Mouse (Mus musculus): ENCODE measurements at regions not wholly inside any gene's neighbourhood (a gene's known extent, or its start where the extent isn't known, plus 50 kb on each side); places are given as distances from the start of the nearest gene placed in this dataset.

DNA sequence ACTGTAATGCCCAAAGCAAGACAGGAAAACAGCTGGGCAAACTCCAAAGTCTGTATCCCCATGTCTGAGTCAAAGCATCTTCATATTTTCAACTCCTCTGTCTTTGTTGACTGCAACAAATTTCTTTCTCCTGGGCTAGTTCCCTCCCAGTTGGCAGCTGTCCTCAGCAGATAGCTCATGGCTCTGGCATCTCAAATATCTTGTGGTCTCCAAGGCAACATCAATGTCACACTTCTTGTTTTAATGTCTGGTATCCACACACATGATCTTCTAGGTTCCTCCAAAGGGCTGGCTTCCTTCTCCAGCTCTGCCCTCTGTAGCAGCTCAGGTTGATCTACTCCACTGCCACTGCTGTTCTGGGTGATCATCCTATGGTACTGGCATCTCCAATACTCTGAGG lies 242.0 kb upstream of the Zfp804b start:
- Histone ChIP-seq H3K36me3 (ENCODE audit: insufficient read depth, low read length) (no peaks in the 10 kb centered on the region), H3K27ac (no peak overlapping the region), H3K4me1 (ENCODE audit: insufficient read depth, low read length) (no peaks in the 10 kb centered on the region), H3K4me3 (ENCODE audit: low read length) (no peak overlapping the region), H3K9ac (replicated peaks; ENCODE audit: low read length) (no peak overlapping the region), H3K9me3 (ENCODE audit: low read length) (no peaks in the 10 kb centered on the region), H3K4me2 (ENCODE audit: low read depth, low read length) (no peak overlapping the region), H3K27me3 (ENCODE audit: insufficient read depth, low read length) (no peaks in the 10 kb centered on the region)
- DNase-seq (ENCODE audit: low spot score) (no peak), ATAC-seq (no peak)
- TF ChIP-seq CTCF (IDR thresholded peaks at IDR 0.05; ENCODE audit: low read depth): no peak

DNA sequence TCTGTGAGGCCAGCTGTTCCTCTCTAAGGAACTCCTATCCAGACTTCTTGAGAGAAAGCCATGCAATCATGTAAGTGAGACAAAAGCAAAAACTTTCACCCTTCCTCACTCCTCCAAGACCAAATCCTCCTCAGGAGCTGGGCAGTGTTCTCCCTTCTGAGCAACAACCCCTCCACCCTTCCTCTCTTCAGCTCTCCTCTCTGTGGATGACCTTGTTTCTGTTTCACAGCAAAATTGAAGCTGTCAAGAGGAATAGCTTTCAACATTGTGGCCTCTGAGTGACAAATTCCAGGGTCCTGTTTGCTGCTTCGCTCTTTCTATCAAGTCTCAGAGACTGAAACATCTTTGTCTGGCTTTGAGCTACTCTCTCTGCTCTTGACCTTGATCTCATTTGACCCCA lies 255.9 kb upstream of the Zfp804b start:
- ATAC-seq (no peak), DNase-seq (ENCODE audit: low spot score) (no peak)
- no peaks in the 10 kb centered on the region for H3K4me1 ChIP-seq (ENCODE audit: insufficient read depth, low read length)
- H3K27ac ChIP-seq: no peak overlapping the region
- H3K4me2 ChIP-seq (ENCODE audit: low read depth, low read length): no peak overlapping the region
- no peaks in the 10 kb centered on the region for H3K27me3 ChIP-seq (ENCODE audit: insufficient read depth, low read length)
- WGBS: 71% methylated on average over 1 of the region's 1 CpGs
- no peak overlapping the region for H3K9ac ChIP-seq (replicated peaks; ENCODE audit: low read length)
- H3K4me3 ChIP-seq (ENCODE audit: low read length): no peak overlapping the region
- no peak for TF ChIP-seq CTCF (IDR thresholded peaks at IDR 0.05; ENCODE audit: low read depth)
- no peaks in the 10 kb centered on the region for H3K9me3 ChIP-seq (ENCODE audit: low read length)
- no peaks in the 10 kb centered on the region for H3K36me3 ChIP-seq (ENCODE audit: insufficient read depth, low read length)

DNA sequence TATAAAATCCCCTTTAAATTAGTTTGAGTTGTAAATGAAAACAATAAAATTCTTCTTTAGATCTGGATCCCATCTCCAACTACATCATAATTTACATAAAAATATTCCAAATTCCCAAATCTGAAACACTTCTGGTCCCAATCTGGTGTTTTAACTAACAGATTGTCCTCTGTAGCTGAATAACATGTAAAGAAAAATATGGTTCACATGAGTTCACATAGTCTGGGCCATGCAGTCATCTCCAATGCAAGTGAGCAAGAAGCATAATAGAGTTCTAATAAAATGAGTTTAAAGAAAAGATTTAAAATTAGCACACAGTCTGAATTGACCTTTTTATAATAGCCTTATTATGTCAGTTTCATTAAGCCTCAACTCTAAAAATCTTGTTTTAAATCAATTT lies 263.0 kb upstream of the Zfp804b start:
- H3K36me3 ChIP-seq (ENCODE audit: insufficient read depth, low read length): no peaks in the 10 kb centered on the region
- ATAC-seq: no peak
- H3K4me3 ChIP-seq (ENCODE audit: low read length): no peak overlapping the region
- no peak for DNase-seq (ENCODE audit: low spot score)
- no peaks in the 10 kb centered on the region for H3K27me3 ChIP-seq (ENCODE audit: insufficient read depth, low read length)
- H3K27ac ChIP-seq: no peak overlapping the region
- no peaks in the 10 kb centered on the region for H3K4me1 ChIP-seq (ENCODE audit: insufficient read depth, low read length)
- no peak overlapping the region for H3K4me2 ChIP-seq (ENCODE audit: low read depth, low read length)
- TF ChIP-seq CTCF (IDR thresholded peaks at IDR 0.05; ENCODE audit: low read depth): no peak
- no peaks in the 10 kb centered on the region for H3K9me3 ChIP-seq (ENCODE audit: low read length)
- no peak overlapping the region for H3K9ac ChIP-seq (replicated peaks; ENCODE audit: low read length)

DNA sequence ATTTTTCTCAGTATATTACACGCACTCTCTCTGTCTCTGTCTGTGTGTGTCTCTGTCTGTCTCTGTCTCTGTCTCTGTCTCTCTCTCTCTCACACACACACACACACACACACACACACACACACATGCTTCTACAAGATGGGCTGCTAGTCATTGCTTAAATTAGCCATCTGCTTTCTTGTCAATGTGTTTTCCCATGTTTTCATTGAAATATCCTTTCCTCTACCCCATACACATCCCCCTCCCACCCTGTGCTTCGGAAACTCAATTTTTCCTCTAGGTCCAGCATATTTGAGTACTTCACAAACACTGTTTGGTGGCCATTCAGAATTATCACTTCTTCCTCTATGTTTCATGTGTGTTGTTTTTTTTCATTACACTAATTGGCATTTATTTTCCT lies 263.4 kb upstream of the Zfp804b start:
- TF ChIP-seq CTCF (IDR thresholded peaks at IDR 0.05; ENCODE audit: low read depth): no peak
- no peak overlapping the region for H3K27ac ChIP-seq
- H3K9ac ChIP-seq (replicated peaks; ENCODE audit: low read length): no peak overlapping the region
- H3K4me1 ChIP-seq (ENCODE audit: insufficient read depth, low read length): no peaks in the 10 kb centered on the region
- no peaks in the 10 kb centered on the region for H3K9me3 ChIP-seq (ENCODE audit: low read length)
- no peak for DNase-seq (ENCODE audit: low spot score)
- H3K27me3 ChIP-seq (ENCODE audit: insufficient read depth, low read length): no peaks in the 10 kb centered on the region
- no peak for ATAC-seq
- no peak overlapping the region for H3K4me2 ChIP-seq (ENCODE audit: low read depth, low read length)
- WGBS: 83% methylated on average over 2 of the region's 2 CpGs
- no peaks in the 10 kb centered on the region for H3K36me3 ChIP-seq (ENCODE audit: insufficient read depth, low read length)
- no peak overlapping the region for H3K4me3 ChIP-seq (ENCODE audit: low read length)

DNA sequence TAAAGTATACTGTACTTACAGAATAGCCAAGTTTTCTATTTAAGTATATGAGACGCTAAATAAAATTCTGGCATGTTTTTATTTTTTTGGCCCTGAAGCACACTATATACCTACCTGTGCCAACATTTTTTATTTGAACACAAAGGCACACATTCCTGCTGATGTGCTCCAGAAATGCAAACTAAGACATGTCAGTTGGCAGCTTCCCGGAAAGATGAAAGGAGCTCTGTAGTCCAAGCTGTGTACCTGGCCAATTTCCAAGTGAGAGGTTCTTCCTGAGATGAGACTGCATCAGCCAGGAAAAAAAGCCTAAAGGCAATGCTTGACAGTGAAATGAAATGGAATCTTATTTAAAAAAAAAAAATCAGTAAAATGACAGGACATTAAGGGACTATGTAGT lies 305.0 kb upstream of the Steap4 start:
- WGBS: 33% methylated on average over 2 of the region's 2 CpGs
- ATAC-seq: peak; percentile 64; the same call in 1 of the 2 replicates
- TF ChIP-seq CTCF (IDR thresholded peaks at IDR 0.05; ENCODE audit: low read depth): no peak

DNA sequence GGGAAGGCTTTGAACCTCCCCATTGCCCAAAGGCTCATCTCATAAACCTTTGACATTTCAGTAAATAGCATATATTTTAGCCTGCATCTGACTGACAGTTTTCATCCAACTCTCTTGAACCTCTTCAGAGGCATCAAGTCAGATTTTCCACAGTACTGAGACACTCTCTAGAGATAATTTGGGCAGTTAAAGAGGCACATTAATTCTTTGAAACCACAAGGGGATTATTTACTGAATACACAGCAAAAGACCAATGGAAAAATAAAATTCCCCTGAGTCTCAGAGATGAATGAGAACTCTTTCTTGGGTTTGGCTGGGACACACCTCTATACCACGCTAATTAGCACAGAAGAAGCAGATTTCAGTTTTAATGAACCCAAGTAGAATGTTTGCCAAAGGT lies 258.5 kb upstream of the Steap4 start:
- no peaks in the 10 kb centered on the region for H3K4me1 ChIP-seq (ENCODE audit: insufficient read depth, low read length)
- no peaks in the 10 kb centered on the region for H3K9me3 ChIP-seq (ENCODE audit: low read length)
- TF ChIP-seq CTCF (IDR thresholded peaks at IDR 0.05; ENCODE audit: low read depth): no peak
- H3K36me3 ChIP-seq (ENCODE audit: insufficient read depth, low read length): no peaks in the 10 kb centered on the region
- ATAC-seq (no peak), DNase-seq (ENCODE audit: low spot score) (no peak)
- WGBS: 65% methylated on average over 1 of the region's 1 CpGs
- H3K27ac ChIP-seq: no peak overlapping the region
- H3K27me3 ChIP-seq (ENCODE audit: insufficient read depth, low read length): no peaks in the 10 kb centered on the region
- no peak overlapping the region for H3K4me3 ChIP-seq (ENCODE audit: low read length)
- H3K9ac ChIP-seq (replicated peaks; ENCODE audit: low read length): no peak overlapping the region
- H3K4me2 ChIP-seq (ENCODE audit: low read depth, low read length): no peak overlapping the region

More for the DNA sequence above, 305.0 kb upstream of the Steap4 start:
- H3K36me3 ChIP-seq (ENCODE audit: insufficient read depth, low read length): no peaks in the 10 kb centered on the region
- H3K9me3 ChIP-seq (ENCODE audit: low read length): no peaks in the 10 kb centered on the region
- no peak overlapping the region for H3K4me3 ChIP-seq (ENCODE audit: low read length)
- DNase-seq (ENCODE audit: low spot score): peak; percentile 89
- H3K27ac ChIP-seq: no peak overlapping the region
- no peaks in the 10 kb centered on the region for H3K4me1 ChIP-seq (ENCODE audit: insufficient read depth, low read length)
- no peak overlapping the region for H3K9ac ChIP-seq (replicated peaks; ENCODE audit: low read length)
- H3K4me2 ChIP-seq (ENCODE audit: low read depth, low read length): no peak overlapping the region
- H3K27me3 ChIP-seq (ENCODE audit: insufficient read depth, low read length): no peaks in the 10 kb centered on the region

DNA sequence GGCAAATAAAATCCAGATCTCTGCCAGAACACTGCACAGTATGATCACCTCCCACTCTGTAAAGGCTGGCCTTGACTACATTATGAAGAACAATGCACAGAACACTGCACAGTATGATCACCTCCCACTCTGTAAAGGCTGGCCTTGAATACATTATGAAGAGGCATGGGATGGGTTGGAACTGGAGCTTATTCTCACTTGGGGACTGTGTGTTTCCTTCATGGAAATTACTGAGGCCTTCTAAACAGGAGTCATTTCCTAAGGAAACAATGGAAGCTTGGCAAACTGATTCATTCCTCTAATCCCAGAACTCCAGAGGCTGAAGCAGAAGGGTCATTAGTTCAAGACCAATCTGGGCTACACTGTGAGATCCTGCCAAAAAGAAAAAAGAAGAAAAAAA lies 240.7 kb upstream of the Steap4 start:
- no peaks in the 10 kb centered on the region for H3K36me3 ChIP-seq (ENCODE audit: insufficient read depth, low read length)
- no peak overlapping the region for H3K27ac ChIP-seq
- peak; percentile 64; the same call in 1 of the 2 replicates for ATAC-seq
- no peak overlapping the region for H3K4me2 ChIP-seq (ENCODE audit: low read depth, low read length)
- no peaks in the 10 kb centered on the region for H3K4me1 ChIP-seq (ENCODE audit: insufficient read depth, low read length)
- H3K9ac ChIP-seq (replicated peaks; ENCODE audit: low read length): no peak overlapping the region
- DNase-seq (ENCODE audit: low spot score): no peak
- no peaks in the 10 kb centered on the region for H3K9me3 ChIP-seq (ENCODE audit: low read length)
- no peak for TF ChIP-seq CTCF (IDR thresholded peaks at IDR 0.05; ENCODE audit: low read depth)
- H3K27me3 ChIP-seq (ENCODE audit: insufficient read depth, low read length): no peaks in the 10 kb centered on the region
- H3K4me3 ChIP-seq (ENCODE audit: low read length): no peak overlapping the region

Measured in hindbrain, postnatal 0 days (tissue).